Mouse (Mus musculus) forebrain, embryonic 11.5 days (tissue): ENCODE data around the gene Il17f. TPM values are rescaled to one million over a fixed set of nuclear protein-coding genes. Genes with fewer than 3 reads are reported as not detected.
A peak's percentile ranks its signal among the peaks of the same experiment; 100 is the strongest.

ENCODE experiments used
- ATAC-seq: fragments of 200-750 bp; cut with Nextera tagmentation; replicated peaks from 2 replicates; pipeline ENCODE4 v1.8.0; 2017; ENCODE audit warnings: moderate TSS enrichment; ENCODE audit not compliant: low FRiP score
- DNase-seq: peaks from one replicate; pipeline ENCODE4 v3.0.0-alpha.2; 2017; ENCODE audit warnings: low spot score
- H3K27ac ChIP-seq: fragments of 300-500 bp; sonication (generic); 2 replicates; pipeline ENCODE4 v1.5.1; 2014; ENCODE audit warnings: low read depth, low read length
- H3K27me3 ChIP-seq: fragments of 300-500 bp; sonication (generic); 2 replicates; pipeline ENCODE4 v1.6.1; 2014; ENCODE audit warnings: mild to moderate bottlenecking, low read length, mixed read lengths; ENCODE audit not compliant: control insufficient read depth, insufficient read depth
- H3K36me3 ChIP-seq: fragments of 300-500 bp; sonication (generic); 2 replicates; pipeline ENCODE4 v1.6.1; 2014; ENCODE audit warnings: mild to moderate bottlenecking, low read length, moderate library complexity, mixed read lengths; ENCODE audit not compliant: control insufficient read depth, insufficient read depth
- H3K4me1 ChIP-seq: fragments of 300-500 bp; sonication (generic); replicated peaks from 2 replicates; pipeline ENCODE4 v1.6.1; 2014; ENCODE audit warnings: low read length, mixed read lengths; ENCODE audit not compliant: control insufficient read depth, insufficient read depth
- H3K4me2 ChIP-seq: fragments of 300-500 bp; sonication (generic); 2 replicates; pipeline ENCODE4 v1.6.1; 2014; ENCODE audit warnings: low read depth, mild to moderate bottlenecking, low read length, moderate library complexity, mixed read lengths; ENCODE audit not compliant: severe bottlenecking
- H3K4me3 ChIP-seq: fragments of 300-500 bp; sonication (generic); 2 replicates; pipeline ENCODE4 v1.5.1; 2014; ENCODE audit warnings: low read depth, low read length
- H3K9ac ChIP-seq: fragments of 300-500 bp; sonication (generic); 2 replicates; pipeline ENCODE4 v1.6.1; 2014; ENCODE audit warnings: low read length
- H3K9me3 ChIP-seq: fragments of 300-500 bp; sonication (generic); 2 replicates; pipeline ENCODE4 v1.6.1; 2016; ENCODE audit warnings: low read length, mixed read lengths; ENCODE audit not compliant: control insufficient read depth
- WGBS: fragments of 180-500 bp; shearing (Covaris S2); extraction: QIAGEN DNeasy Blood & Tissue Kit; methylation state at CpG from one replicate; pipeline ENCODE4 v1.1.7; 2014; 5-methylcytosine and 5-hydroxymethylcytosine counted together
- polyA plus RNA-seq: library from polyadenylated mRNA; unstranded; fragments of >200 nt; fragmentation: Nextera tagmentation; extraction: Ambion mirVana; gene quantifications from 2 replicates; pipeline ENCODE4 v1.2.1, GENCODE M21; 2014

The Il17f gene
- polyA plus RNA-seq, 1 experiment from 2014 or later: 0.43 TPM

DNA sequence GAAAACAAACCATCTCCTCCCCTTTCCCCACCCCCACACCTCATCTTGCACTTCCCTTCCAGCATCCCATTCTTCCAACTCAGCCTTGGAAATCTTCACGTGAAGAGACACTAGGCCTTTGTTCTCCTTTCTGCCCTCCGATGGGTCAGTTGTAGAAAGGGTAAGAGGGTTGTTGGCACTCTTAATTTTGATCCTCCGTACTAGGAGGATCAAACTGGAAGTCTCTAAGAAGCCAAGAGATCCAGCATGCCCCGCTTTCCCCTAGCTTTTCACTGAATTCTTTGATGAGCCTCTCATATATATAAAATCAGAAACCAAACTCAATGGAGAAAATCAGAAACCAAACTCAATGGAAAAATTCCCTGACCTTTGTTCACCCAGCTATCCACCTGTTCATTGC is 33.1 kb upstream of the Il17f start:
- H3K4me3 ChIP-seq: no peak overlapping the region
- H3K9me3 ChIP-seq: no peaks in the 10 kb centered on the region
- peak overlapping the region; percentile 18; the same call in 1 of the 2 replicates for H3K4me2 ChIP-seq
- ATAC-seq (no peak), DNase-seq (no peak)
- no peaks in the 10 kb centered on the region for H3K27me3 ChIP-seq
- H3K4me1 ChIP-seq: no peaks in the 10 kb centered on the region; the same call in 1 of the 2 replicates
- H3K9ac ChIP-seq: no peak overlapping the region
- H3K27ac ChIP-seq: peak overlapping the region; percentile 53
- no peaks in the 10 kb centered on the region for H3K36me3 ChIP-seq
- 35% methylated on average over 4 of the region's 4 CpGs for WGBS

DNA sequence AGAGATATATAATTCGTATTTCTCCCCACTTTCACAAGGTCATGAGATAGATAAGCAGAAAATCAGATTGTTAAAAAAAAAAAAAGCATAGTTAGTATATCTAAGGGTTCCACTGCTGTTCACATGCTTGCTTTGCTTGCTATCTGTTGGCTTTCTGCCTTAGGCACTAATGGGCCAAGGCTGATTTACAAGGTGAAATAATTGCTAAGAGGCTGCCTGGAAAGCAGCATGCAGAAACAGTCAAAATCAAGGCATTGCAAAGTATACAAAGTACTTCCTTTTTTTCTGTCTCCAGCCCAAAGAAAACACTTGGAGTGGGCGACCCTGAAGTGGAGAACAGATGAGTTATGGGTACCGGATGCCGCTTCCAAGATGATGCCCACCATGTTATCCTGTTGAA is 30.5 kb upstream of the Il17f start:
- ATAC-seq: no peak
- H3K9ac ChIP-seq: no peak overlapping the region
- no peaks in the 10 kb centered on the region for H3K9me3 ChIP-seq
- H3K4me3 ChIP-seq: no peak overlapping the region
- no peak overlapping the region for H3K4me2 ChIP-seq
- H3K4me1 ChIP-seq: no peaks in the 10 kb centered on the region; the same call in 1 of the 2 replicates
- H3K36me3 ChIP-seq: peaks cover 5% of the 10 kb centered on the region; the same call in 1 of the 2 replicates
- H3K27ac ChIP-seq: no peak overlapping the region
- no peak for DNase-seq
- no peaks in the 10 kb centered on the region for H3K27me3 ChIP-seq
- 90% methylated on average over 4 of the region's 4 CpGs for WGBS

DNA sequence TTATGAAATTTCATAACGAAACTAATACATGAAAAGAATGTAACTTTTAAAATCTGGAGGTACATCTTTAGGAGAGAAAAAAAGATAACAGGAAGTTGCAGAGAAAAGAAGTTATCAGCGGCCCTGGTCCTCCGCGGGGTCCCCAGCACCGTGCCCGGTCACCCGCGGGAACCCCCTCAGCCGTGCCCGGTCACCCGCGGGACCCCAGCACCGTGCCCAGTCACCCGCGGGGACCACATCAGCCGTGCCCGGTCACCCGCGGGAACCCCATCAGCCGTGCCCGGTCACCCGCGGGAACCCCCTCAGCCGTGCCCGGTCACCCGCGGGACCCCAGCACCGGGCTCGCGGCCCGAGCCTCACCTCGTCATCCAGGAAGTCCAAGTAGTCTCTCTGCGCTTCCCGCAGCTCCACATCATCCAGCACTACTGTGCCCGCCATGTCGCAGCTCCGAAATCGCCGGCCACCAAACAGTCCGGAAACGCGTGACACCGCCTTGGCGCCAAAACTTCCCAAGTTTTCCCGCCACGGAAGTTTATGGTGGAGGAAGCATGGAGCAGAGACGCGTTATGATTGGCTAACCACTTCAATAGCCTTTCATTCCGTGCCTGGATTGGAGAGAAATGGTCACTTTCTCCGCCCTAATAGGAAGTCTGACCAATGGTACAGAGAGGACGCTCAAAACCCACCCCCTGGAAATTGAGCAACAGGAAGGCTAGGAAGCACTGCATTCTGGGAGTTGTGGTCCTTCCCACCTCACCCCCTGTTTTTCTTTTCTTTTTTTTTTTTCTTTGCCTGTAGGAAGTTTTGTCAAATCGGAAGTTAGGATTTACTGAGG is 29.6 kb upstream of the Il17f start, which contains the start of gene Mcm3:
Gene Mcm3 (minus strand): TSS at position 542 of the 835 bp plus-strand sequence.
- Histone ChIP-seq H3K9ac (peak within 1 kb of the TSS; percentile 77), H3K27ac (0 out of 2 replicates have a peak within 1 kb of the TSS, but pooled peaks have one; percentile 18), H3K36me3 (peaks cover 5% of the 10 kb centered on the region; the same call in 1 of the 2 replicates), H3K9me3 (no peaks in the 10 kb centered on the region), H3K27me3 (no peaks in the 10 kb centered on the region), H3K4me3 (peak within 1 kb of the TSS; percentile 75), H3K4me2 (peak within 1 kb of the TSS; percentile 46), H3K4me1 (no peaks in the 10 kb centered on the region; the same call in 1 of the 2 replicates)
- ATAC-seq (peak; percentile 98), DNase-seq (peak; percentile 94)
- WGBS: under 1% methylated on average over 46 of the region's 52 CpGs

DNA sequence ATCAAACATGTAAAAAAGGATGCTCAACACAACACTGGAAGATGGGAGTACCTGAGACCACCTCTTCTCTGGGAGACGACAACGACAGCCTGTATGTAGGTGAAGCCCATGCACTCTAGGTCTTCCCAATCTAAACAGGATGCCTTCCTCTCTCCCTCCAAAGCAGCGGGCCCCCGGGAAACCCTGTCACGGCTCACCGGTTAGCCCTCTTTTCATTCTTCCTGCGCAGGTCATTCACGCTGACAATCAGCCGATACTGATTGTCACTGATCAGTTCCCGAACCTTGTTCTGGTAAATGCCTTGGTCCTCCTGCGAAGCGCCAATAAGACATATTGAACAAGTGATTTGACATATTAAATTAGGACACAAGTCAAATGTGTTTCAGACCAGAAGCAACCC is 27.2 kb upstream of the Il17f start:
- H3K27me3 ChIP-seq: no peaks in the 10 kb centered on the region
- no peak overlapping the region for H3K4me2 ChIP-seq
- no peak overlapping the region for H3K4me3 ChIP-seq
- no peak for ATAC-seq
- no peak for DNase-seq
- H3K27ac ChIP-seq: no peak overlapping the region; the same call in 1 of the 2 replicates
- H3K9me3 ChIP-seq: no peaks in the 10 kb centered on the region
- H3K9ac ChIP-seq: no peak overlapping the region
- peaks cover 5% of the 10 kb centered on the region; the same call in 1 of the 2 replicates for H3K36me3 ChIP-seq
- no peaks in the 10 kb centered on the region for H3K4me1 ChIP-seq
- 61% methylated on average over 12 of the region's 12 CpGs for WGBS

DNA sequence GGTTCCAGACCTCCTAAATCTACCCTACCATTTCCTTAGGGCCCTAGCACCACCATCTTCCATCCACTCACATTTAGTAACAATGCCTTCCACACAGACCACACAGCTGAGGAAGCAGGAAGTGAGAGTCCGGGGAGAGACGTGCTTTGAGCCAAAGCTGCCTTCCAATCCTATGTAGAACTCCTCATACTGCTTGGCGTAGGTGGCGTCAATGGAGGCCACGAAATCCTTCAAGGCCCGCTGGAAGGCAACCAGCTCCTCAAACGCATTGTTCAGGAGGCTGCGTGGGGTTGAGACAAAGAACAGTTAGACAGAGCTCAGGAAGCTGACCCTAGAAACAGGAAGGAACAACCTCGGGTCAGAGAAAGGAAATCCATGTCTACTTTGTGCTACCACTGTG is 26.8 kb upstream of the Il17f start:
- H3K4me1 ChIP-seq: no peaks in the 10 kb centered on the region
- no peak overlapping the region; the same call in 1 of the 2 replicates for H3K27ac ChIP-seq
- no peaks in the 10 kb centered on the region for H3K9me3 ChIP-seq
- no peak overlapping the region for H3K9ac ChIP-seq
- DNase-seq (no peak), ATAC-seq (no peak)
- H3K4me2 ChIP-seq: no peak overlapping the region
- H3K4me3 ChIP-seq: no peak overlapping the region
- H3K36me3 ChIP-seq: peaks cover 5% of the 10 kb centered on the region; the same call in 1 of the 2 replicates
- H3K27me3 ChIP-seq: no peaks in the 10 kb centered on the region
- 87% methylated on average over 9 of the region's 9 CpGs for WGBS

DNA sequence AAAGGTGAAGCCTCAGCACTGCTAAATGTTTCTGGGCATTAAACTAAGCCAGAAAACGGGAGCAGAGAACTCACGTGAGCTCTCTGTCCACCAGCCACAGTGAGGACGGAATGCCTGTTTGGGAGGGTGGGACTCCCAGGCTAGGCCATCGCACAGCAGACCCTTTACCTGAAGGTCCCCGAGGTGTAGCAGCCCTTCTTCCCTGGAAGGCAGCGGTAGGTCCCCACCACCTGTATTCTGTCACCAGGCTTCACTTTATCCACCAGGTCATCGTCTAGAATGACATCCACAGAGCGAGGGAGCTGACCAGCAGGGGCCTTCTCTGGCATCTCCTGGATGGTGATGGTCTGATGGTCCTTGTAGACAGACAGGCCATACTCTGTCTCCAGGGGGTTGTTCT is 24.1 kb upstream of the Il17f start:
- Histone ChIP-seq H3K4me2 (no peak overlapping the region), H3K4me1 (no peaks in the 10 kb centered on the region), H3K4me3 (no peak overlapping the region), H3K36me3 (peaks cover 15% of the 10 kb centered on the region), H3K9me3 (no peaks in the 10 kb centered on the region), H3K27me3 (no peaks in the 10 kb centered on the region), H3K9ac (no peak overlapping the region), H3K27ac (no peak overlapping the region)
- ATAC-seq (no peak), DNase-seq (no peak)
- WGBS: 94% methylated on average over 8 of the region's 8 CpGs

DNA sequence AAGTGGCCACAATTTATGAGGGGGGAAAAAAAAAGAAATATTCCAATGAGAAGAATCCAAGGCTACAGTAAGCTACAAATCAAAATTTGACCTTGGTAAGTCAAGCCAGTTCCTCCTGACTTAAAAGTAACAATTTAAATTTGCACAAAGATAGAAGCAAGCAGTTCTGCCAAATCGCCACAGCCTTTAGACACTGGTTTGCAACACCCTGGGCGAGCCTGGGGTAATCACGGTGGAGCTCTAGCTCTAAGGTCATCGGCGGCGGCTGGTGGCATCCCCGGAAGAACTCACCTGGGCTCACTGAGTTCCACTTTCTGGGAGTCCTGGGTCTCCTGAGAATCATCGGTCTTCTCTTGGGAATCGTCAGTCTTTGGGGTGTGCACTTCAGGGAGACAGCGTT is 14.1 kb upstream of the Il17f start:
- WGBS: 94% methylated on average over 10 of the region's 10 CpGs
- DNase-seq: no peak
- H3K36me3 ChIP-seq: peaks cover 21% of the 10 kb centered on the region
- H3K27me3 ChIP-seq: no peaks in the 10 kb centered on the region
- no peak for ATAC-seq
- H3K27ac ChIP-seq: no peak overlapping the region
- no peak overlapping the region for H3K9ac ChIP-seq
- H3K9me3 ChIP-seq: no peaks in the 10 kb centered on the region
- H3K4me3 ChIP-seq: no peak overlapping the region
- no peak overlapping the region for H3K4me2 ChIP-seq
- no peaks in the 10 kb centered on the region for H3K4me1 ChIP-seq

DNA sequence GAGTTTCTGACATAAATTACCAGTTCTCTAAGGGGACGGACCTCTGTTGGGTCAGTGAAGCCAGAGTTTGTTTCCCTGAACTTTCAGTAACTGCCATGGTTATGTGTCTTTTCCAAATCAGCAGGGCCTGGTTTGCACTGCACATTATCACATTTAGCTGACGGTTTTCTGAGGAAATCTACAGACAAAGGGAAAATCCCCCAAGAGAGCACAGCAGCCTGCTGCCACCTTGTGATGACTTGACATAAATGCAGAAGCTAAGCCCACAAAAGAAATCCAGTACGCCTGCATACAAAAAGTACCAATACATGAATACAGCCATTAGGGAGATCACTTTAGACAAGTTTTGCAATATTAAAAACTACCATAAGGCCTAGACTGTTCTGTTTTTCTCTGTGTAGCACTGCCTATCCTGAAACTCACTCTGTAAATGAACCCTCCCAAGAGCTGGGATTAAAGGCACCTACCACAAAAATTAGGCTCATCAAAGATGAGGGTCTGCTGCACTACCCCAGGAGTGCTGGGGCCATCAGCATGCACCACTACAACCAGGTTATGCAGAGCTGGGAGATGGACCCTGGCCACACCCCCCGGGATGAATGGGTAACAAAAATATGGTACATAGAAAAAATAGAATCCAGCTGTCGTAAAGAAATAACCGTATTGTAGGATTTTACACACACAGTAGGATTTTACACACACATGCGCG is 11.4 kb upstream of the Il17f start:
- H3K27me3 ChIP-seq: no peaks in the 10 kb centered on the region
- H3K9ac ChIP-seq: no peak overlapping the region
- no peak overlapping the region for H3K4me2 ChIP-seq
- no peaks in the 10 kb centered on the region for H3K4me1 ChIP-seq
- no peaks in the 10 kb centered on the region for H3K9me3 ChIP-seq
- peaks cover 21% of the 10 kb centered on the region for H3K36me3 ChIP-seq
- no peak overlapping the region for H3K27ac ChIP-seq
- ATAC-seq: no peak; the same call in 1 of the 2 replicates
- H3K4me3 ChIP-seq: no peak overlapping the region
- 85% methylated on average over 8 of the region's 8 CpGs for WGBS
- no peak for DNase-seq
